Mouse (Mus musculus) cerebellum, postnatal 4 days (tissue): ENCODE measurements around the gene Gm20388.

Source experiments
- DNase-seq, 2 experiments: peaks; one replicate each; pipeline ENCODE4 v3.0.0; 2022; ENCODE audit warnings: low spot score in 2 of 2, mixed read lengths in 1 of 2

Gene Gm20388

GRCm38 (mm10) chr8:119960531-119961104 lies 50.0 kb downstream of the Gm20388 start:
- peak in 1 of 2 experiments; percentile 74 for DNase-seq

- DNase-seq: no peak
Observed at GRCm38 (mm10) chr8:119964859-119965258, 54.2 kb downstream of the Gm20388 start.

GRCm38 (mm10) chr8:119967435-119967834 lies 56.8 kb downstream of the Gm20388 start:
- DNase-seq: no peak

GRCm38 (mm10) chr8:119970169-119970568 lies 59.5 kb downstream of the Gm20388 start:
- no peak for DNase-seq

- DNase-seq: no peak
Observed at GRCm38 (mm10) chr8:119972558-119972957, 61.9 kb downstream of the Gm20388 start.

GRCm38 (mm10) chr8:119978770-119979381 lies 68.2 kb downstream of the Gm20388 start:
- no peak for DNase-seq

GRCm38 (mm10) chr8:119981253-119981652 lies 70.6 kb downstream of the Gm20388 start:
- DNase-seq: no peak

- DNase-seq: no peak
Observed at GRCm38 (mm10) chr8:119984085-119984484, 73.4 kb downstream of the Gm20388 start.

GRCm38 (mm10) chr8:119986174-119986573 lies 75.5 kb downstream of the Gm20388 start:
- DNase-seq: no peak

- no peak for DNase-seq
Observed at GRCm38 (mm10) chr8:119988087-119988486, 77.4 kb downstream of the Gm20388 start.

- peak; percentile 56 to 80 for DNase-seq
Observed at GRCm38 (mm10) chr8:119992249-119992648, 81.6 kb downstream of the Gm20388 start, which contains the start of gene Crispld2. Gene Crispld2 (plus strand): TSS chr8:119992438.

- DNase-seq: no peak
Observed at GRCm38 (mm10) chr8:119994114-119994513, 83.5 kb downstream of the Gm20388 start.

GRCm38 (mm10) chr8:119994556-119994955 lies 83.9 kb downstream of the Gm20388 start:
- DNase-seq: no peak

GRCm38 (mm10) chr8:119997266-119997665 lies 86.6 kb downstream of the Gm20388 start:
- DNase-seq: no peak

- no peak for DNase-seq
Observed at GRCm38 (mm10) chr8:120000461-120000860, 89.8 kb downstream of the Gm20388 start.

GRCm38 (mm10) chr8:120001712-120002111 lies 91.1 kb downstream of the Gm20388 start:
- no peak for DNase-seq

- DNase-seq: no peak
Observed at GRCm38 (mm10) chr8:120002348-120002747, 91.7 kb downstream of the Gm20388 start.

GRCm38 (mm10) chr8:120004154-120004702 lies 93.6 kb downstream of the Gm20388 start:
- DNase-seq: peak in 1 of 2 experiments; percentile 27

- no peak for DNase-seq
Observed at GRCm38 (mm10) chr8:120004705-120005381, 94.2 kb downstream of the Gm20388 start.

- no peak for DNase-seq
Observed at GRCm38 (mm10) chr8:120006645-120007160, 96.1 kb downstream of the Gm20388 start.

GRCm38 (mm10) chr8:120007178-120007577 lies 96.5 kb downstream of the Gm20388 start:
- no peak for DNase-seq

GRCm38 (mm10) chr8:120009284-120009683 lies 98.6 kb downstream of the Gm20388 start:
- DNase-seq: no peak
